Mouse (Mus musculus) Patski (cell line): ENCODE results near the gene Ano9. TPM values are rescaled to one million over a fixed set of nuclear protein-coding genes. Genes with fewer than 3 reads are reported as not detected.

Experiments
- ATAC-seq: fragments of 100-300 bp; one replicate; pipeline ENCODE4 v1.8.0; 2021
- CTCF ChIA-PET: fragments of 350-600 bp; sonication (Branson Sonifier 250); formaldehyde crosslinking; loops from one replicate; lab custom pipeline; 2022; ENCODE audit warnings: inconsistent platforms; lab: Charles Lee
- POLR2A ChIA-PET: fragments of 350-600 bp; sonication (Branson Sonifier 250); formaldehyde crosslinking; loops from one replicate; lab custom pipeline; 2022; ENCODE audit warnings: antibody characterized with exemption, inconsistent platforms; lab: Charles Lee
- DNase-seq: peaks from one replicate; pipeline ENCODE4 v3.0.0-alpha.2; 2011; ENCODE audit warnings: low read depth, low spot score
- H3K27me3 ChIP-seq: fragments of 371-371 bp; one replicate; pipeline ENCODE4 v1.5.1; 2021
- CTCF ChIP-seq: fragments of 100-300 bp; IDR thresholded peaks from one replicate; pipeline ENCODE4 v1.5.1; 2021
- in situ Hi-C: fragments of 300-500 bp; cut with MboI; formaldehyde crosslinking; loops from 3 replicates; pipeline ENCODE4 v1.11.1; 2018; ENCODE audit warnings: low pct_unique_long_range_greater_than_20kb, mixed read lengths
- polyA plus RNA-seq: library from polyadenylated mRNA; unstranded; gene quantifications from one replicate; pipeline ENCODE4 v1.2.3, GENCODE M21; 2021

Ano9 gene
- polyA plus RNA-seq, 1 experiment from 2014 or later = 0.09 TPM

- H3K27me3 ChIP-seq = no peaks in the 10 kb centered on the region
- in situ Hi-C loops = no loop called here
- DNase-seq (no peak), ATAC-seq (no peak)
- CTCF ChIA-PET = no interaction called here
- TF ChIP-seq CTCF = no peak
- POLR2A ChIA-PET = no interaction called here
Measured at GRCm38 (mm10) chr7:141141326-141141725, 23.7 kb upstream of the Ano9 start.

- POLR2A ChIA-PET = interaction anchor here (1.1 kb wide), 1 partner anchor 30 kb away, joined by 3 read pairs; no protein-coding TSS in a partner anchor
- CTCF ChIA-PET = interaction anchor here (1.7 kb wide), 1 partner anchor 13 kb away, joined by 6 read pairs; no protein-coding TSS in a partner anchor
- no peak for TF ChIP-seq CTCF
- in situ Hi-C loops = no loop called here
- no peak for ATAC-seq
- DNase-seq = no peak
- no peaks in the 10 kb centered on the region for H3K27me3 ChIP-seq
Measured at GRCm38 (mm10) chr7:141131904-141132755, 14.5 kb upstream of the Ano9 start.

- ChIA-PET CTCF (interaction anchor here (1.7 kb wide), 1 partner anchor 14 kb away, joined by 6 read pairs; no protein-coding TSS in a partner anchor), POLR2A (interaction anchor here (1.1 kb wide), 1 partner anchor 31 kb away, joined by 3 read pairs; no protein-coding TSS in a partner anchor)
- H3K27me3 ChIP-seq = no peaks in the 10 kb centered on the region
- no peak for TF ChIP-seq CTCF
- peak; percentile 98 for ATAC-seq
- DNase-seq = no peak
- in situ Hi-C loops = no loop called here
Measured at GRCm38 (mm10) chr7:141131024-141131820, 13.6 kb upstream of the Ano9 start.

- no peak for ATAC-seq
- no peak for DNase-seq
- in situ Hi-C loops = no loop called here
- CTCF ChIA-PET = interaction anchor here (0.9 to 1.9 kb wide), 4 partner anchors 29 to 53 kb away, joined by 3 to 5 read pairs (median 4); no protein-coding TSS in a partner anchor
- H3K27me3 ChIP-seq = no peaks in the 10 kb centered on the region
- no peak for TF ChIP-seq CTCF
- POLR2A ChIA-PET = interaction anchor here (1.2 to 1.8 kb wide), 2 partner anchors 20 to 70 kb away, joined by 4 to 5 read pairs; partner anchors contain the start of gene Hras
Measured at GRCm38 (mm10) chr7:141123517-141123856, 5.9 kb upstream of the Ano9 start.

- CTCF ChIA-PET = interaction anchor here (0.9 to 1.9 kb wide), 4 partner anchors 28 to 54 kb away, joined by 3 to 5 read pairs (median 4); no protein-coding TSS in a partner anchor
- TF ChIP-seq CTCF = no peak
- H3K27me3 ChIP-seq = no peaks in the 10 kb centered on the region
- in situ Hi-C loops = no loop called here
- POLR2A ChIA-PET = interaction anchor here (1.2 to 1.8 kb wide), 2 partner anchors 21 to 70 kb away, joined by 4 to 5 read pairs; partner anchors contain the start of gene Hras
- ATAC-seq = peak; percentile 98
- peak; percentile 79 for DNase-seq
Measured at GRCm38 (mm10) chr7:141122689-141123516, 5.3 kb upstream of the Ano9 start.

- no peak for TF ChIP-seq CTCF
- POLR2A ChIA-PET = interaction anchor here (1.8 kb wide), 1 partner anchor 71 kb away, joined by 4 read pairs; the partner anchor contains the start of gene Hras
- CTCF ChIA-PET = interaction anchor here (1.9 kb wide), 1 partner anchor 55 kb away, joined by 5 read pairs; no protein-coding TSS in a partner anchor
Measured at GRCm38 (mm10) chr7:141122245-141122644, 4.6 kb upstream of the Ano9 start, which contains the start of gene Ptdss2. Ptdss2 (plus strand) TSS chr7:141122382.

GRCm38 (mm10) chr7:141121051-141121531, 3.5 kb upstream of the Ano9 start:
- ChIA-PET POLR2A (no interaction called here), CTCF (no interaction called here)
- DNase-seq = no peak
- no peak for TF ChIP-seq CTCF
- H3K27me3 ChIP-seq = no peaks in the 10 kb centered on the region
- in situ Hi-C loops = no loop called here
- ATAC-seq = no peak

More at GRCm38 (mm10) chr7:141122245-141122644, 4.6 kb upstream of the Ano9 start, which contains the start of gene Ptdss2:
- DNase-seq (no peak), ATAC-seq (no peak)
- no peaks in the 10 kb centered on the region for H3K27me3 ChIP-seq
- in situ Hi-C loops = no loop called here

GRCm38 (mm10) chr7:141120605-141121004, 3.0 kb upstream of the Ano9 start:
- H3K27me3 ChIP-seq = no peaks in the 10 kb centered on the region
- POLR2A ChIA-PET = no interaction called here
- no peak for TF ChIP-seq CTCF
- no peak for ATAC-seq
- in situ Hi-C loops = no loop called here
- no peak for DNase-seq
- CTCF ChIA-PET = no interaction called here

GRCm38 (mm10) chr7:141119487-141119886, 1.9 kb upstream of the Ano9 start:
- DNase-seq = no peak
- no peaks in the 10 kb centered on the region for H3K27me3 ChIP-seq
- TF ChIP-seq CTCF = no peak
- no peak for ATAC-seq
- ChIA-PET POLR2A (interaction anchor here (1.0 kb wide), 1 partner anchor 111 kb away, joined by 3 read pairs; no protein-coding TSS in a partner anchor), CTCF (no interaction called here)
- in situ Hi-C loops = no loop called here
